12 mouse cellular contexts compared by ENCODE assay signal in genomic region chr3:23547546-23547945, GRCm38 (mm10).
"Had no signal": no experiment of that assay in that cellular context is flagged by ENCODE, and none has a peak within 500 bp of the region (broad histone marks: within the 10 kb centered on the region; RNA-seq: fewer than 3 reads in every experiment).

No protein-coding gene starts in this region.

- H3K9ac ChIP-seq: limb, embryonic 15.5 days; liver, embryonic 12.5 days; lung, embryonic 15.5 days; midbrain, embryonic 12.5 days; neural tube, embryonic 13.5 days had no signal

- DNase-seq: kidney, postnatal 14 days; retina, postnatal 1 day; right cerebral cortex, postnatal 4 days; spleen, adult 18-20 months; thymus, adult 18-20 months; thymus, postnatal 36 days had no signal

- H3K4me3 ChIP-seq: limb, embryonic 15.5 days; liver, embryonic 12.5 days; lung, embryonic 15.5 days; midbrain, embryonic 12.5 days; neural tube, embryonic 13.5 days had no signal

- ATAC-seq: liver, embryonic 12.5 days; midbrain, embryonic 16.5 days had no signal

- H3K4me2 ChIP-seq: limb, embryonic 15.5 days; liver, embryonic 12.5 days; lung, embryonic 15.5 days; midbrain, embryonic 12.5 days; neural tube, embryonic 13.5 days had no signal

- H3K27me3 ChIP-seq: limb, embryonic 15.5 days; liver, embryonic 12.5 days; lung, embryonic 15.5 days; midbrain, embryonic 12.5 days; neural tube, embryonic 13.5 days had no signal

- H3K36me3 ChIP-seq: limb, embryonic 15.5 days; liver, embryonic 12.5 days; lung, embryonic 15.5 days; midbrain, embryonic 12.5 days; neural tube, embryonic 13.5 days had no signal

- H3K27ac ChIP-seq: limb, embryonic 15.5 days; liver, embryonic 12.5 days; lung, embryonic 15.5 days; midbrain, embryonic 12.5 days; neural tube, embryonic 13.5 days had no signal

- H3K4me1 ChIP-seq: limb, embryonic 15.5 days; liver, embryonic 12.5 days; lung, embryonic 15.5 days; midbrain, embryonic 12.5 days; neural tube, embryonic 13.5 days had no signal

- H3K9me3 ChIP-seq: limb, embryonic 15.5 days; liver, embryonic 12.5 days; lung, embryonic 15.5 days; neural tube, embryonic 13.5 days had no signal
